Mouse (Mus musculus) limb, embryonic 13.5 days (tissue): ENCODE data around the gene Arhgap19. TPM values are rescaled to one million over a fixed set of nuclear protein-coding genes. Genes with fewer than 3 reads are reported as not detected.

Experiments used
- ATAC-seq: fragments of 200-750 bp; cut with Nextera tagmentation; 2 replicates; pipeline ENCODE4 v1.8.0; 2017; ENCODE audit warnings: low read depth, moderate number of reproducible peaks, moderate TSS enrichment; ENCODE audit not compliant: low FRiP score
- H3K27ac ChIP-seq: fragments of 300-500 bp; sonication (generic); 2 replicates; pipeline ENCODE4 v1.5.1; 2015; ENCODE audit warnings: inconsistent platforms, mild to moderate bottlenecking, moderate library complexity
- H3K27me3 ChIP-seq: fragments of 300-500 bp; sonication (generic); 2 replicates; pipeline ENCODE4 v1.6.1; 2015; ENCODE audit warnings: mild to moderate bottlenecking, inconsistent platforms
- H3K36me3 ChIP-seq: fragments of 300-500 bp; sonication (generic); 2 replicates; pipeline ENCODE4 v1.6.1; 2015; ENCODE audit warnings: inconsistent platforms, mild to moderate bottlenecking, moderate library complexity
- H3K4me1 ChIP-seq: fragments of 300-500 bp; sonication (generic); 2 replicates; pipeline ENCODE4 v1.6.1; 2015; ENCODE audit warnings: inconsistent platforms
- H3K4me2 ChIP-seq: fragments of 300-500 bp; sonication (generic); replicated peaks from 2 replicates; pipeline ENCODE4 v1.6.1; 2015; ENCODE audit warnings: inconsistent platforms, mild to moderate bottlenecking, moderate library complexity
- H3K4me3 ChIP-seq: fragments of 300-500 bp; sonication (generic); 2 replicates; pipeline ENCODE4 v1.5.1; 2015; ENCODE audit warnings: moderate library complexity, mild to moderate bottlenecking, inconsistent platforms
- H3K9ac ChIP-seq: fragments of 300-500 bp; sonication (generic); 2 replicates; pipeline ENCODE4 v1.6.1; 2015; ENCODE audit warnings: mild to moderate bottlenecking, inconsistent platforms
- H3K9me3 ChIP-seq: fragments of 300-500 bp; sonication (generic); 2 replicates; pipeline ENCODE4 v1.6.1; 2016; ENCODE audit warnings: inconsistent platforms
- WGBS: fragments of 180-500 bp; shearing (Covaris S2); methylation state at CpG from one replicate; pipeline ENCODE4 v1.1.7; 2015; 5-methylcytosine and 5-hydroxymethylcytosine counted together
- polyA plus RNA-seq: library from polyadenylated mRNA; unstranded; fragments of >200 nt; fragmentation: Nextera tagmentation; extraction: Ambion mirVana; gene quantifications from 2 replicates; pipeline ENCODE4 v1.2.1, GENCODE M21; 2015

Arhgap19 gene
- polyA plus RNA-seq, 1 experiment from 2014 or later: 23.1 TPM

DNA sequence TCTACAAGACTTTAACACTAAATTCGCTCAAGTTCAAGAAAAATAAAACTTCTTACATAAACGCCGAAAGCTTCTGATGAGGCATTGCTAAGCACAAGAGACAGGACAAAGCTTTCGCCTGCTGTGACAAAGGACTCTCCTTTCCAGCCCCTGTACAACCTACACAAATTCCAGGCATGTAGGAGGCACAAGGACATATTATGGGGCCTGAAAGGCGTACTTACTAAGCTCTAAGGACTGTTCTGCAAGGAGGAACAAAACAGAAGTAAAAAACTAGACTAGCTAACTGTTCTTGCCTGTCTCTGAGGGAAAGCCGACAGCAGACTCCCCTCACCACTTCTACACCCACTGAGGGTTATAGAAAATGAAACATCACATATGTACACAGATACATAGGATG, 6.9 kb downstream of the Arhgap19 start:
- Histone ChIP-seq H3K4me2 (no peak overlapping the region), H3K9ac (no peak overlapping the region), H3K4me1 (peaks cover 2% of the 10 kb centered on the region; the same call in 1 of the 2 replicates), H3K4me3 (no peak overlapping the region), H3K36me3 (peaks cover 6% of the 10 kb centered on the region), H3K9me3 (no peaks in the 10 kb centered on the region), H3K27ac (no peak overlapping the region), H3K27me3 (no peaks in the 10 kb centered on the region)
- no peak for ATAC-seq
- 89% methylated on average over 6 of the region's 6 CpGs for WGBS

DNA sequence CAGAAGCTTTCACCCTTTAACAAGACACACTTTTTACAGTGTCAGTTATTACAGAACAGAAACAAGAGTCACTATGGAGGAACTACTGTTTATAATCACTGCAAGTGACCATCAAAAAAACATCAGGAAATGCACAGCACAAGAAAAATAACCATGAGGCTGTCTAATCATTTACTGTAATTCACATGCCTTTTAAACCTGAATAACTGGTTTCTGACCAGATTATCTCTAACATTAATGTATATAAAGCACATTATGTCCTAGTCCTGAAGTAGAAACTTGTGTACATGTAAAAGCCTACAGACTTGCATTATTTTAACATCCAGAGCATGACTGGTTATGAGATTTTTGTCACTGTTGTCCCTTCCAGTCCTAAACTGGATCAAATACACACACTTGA, 7.8 kb downstream of the Arhgap19 start:
- Histone ChIP-seq H3K4me2 (no peak overlapping the region), H3K9me3 (no peaks in the 10 kb centered on the region), H3K36me3 (peaks cover 10% of the 10 kb centered on the region), H3K9ac (no peak overlapping the region), H3K4me1 (no peaks in the 10 kb centered on the region), H3K4me3 (no peak overlapping the region), H3K27me3 (no peaks in the 10 kb centered on the region), H3K27ac (no peak overlapping the region)
- no peak for ATAC-seq

DNA sequence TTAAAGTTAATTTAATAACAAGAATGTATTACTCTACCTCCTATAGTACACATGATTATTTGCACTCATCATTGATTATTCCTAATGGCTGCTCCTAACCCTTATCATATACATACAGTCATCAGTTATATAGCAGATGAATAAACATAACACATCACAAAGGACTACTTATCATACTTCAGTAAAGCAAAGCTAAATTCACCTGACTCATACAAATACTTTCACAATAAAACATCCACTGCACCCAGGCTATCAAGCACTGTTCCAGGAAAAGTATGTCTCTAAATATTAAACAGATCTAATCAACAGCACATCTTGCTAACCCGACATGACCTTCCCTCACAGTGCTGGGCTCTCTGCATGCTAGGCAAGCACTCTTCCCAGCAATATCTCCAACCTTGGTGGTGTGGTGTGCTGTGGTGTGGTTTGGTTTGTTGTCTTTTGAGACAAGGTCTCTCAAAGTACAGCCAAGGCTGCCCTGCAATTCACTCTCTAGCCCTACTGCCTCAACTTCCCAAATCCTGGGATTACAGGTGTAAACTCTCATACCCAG, 8.8 kb downstream of the Arhgap19 start:
- Histone ChIP-seq H3K4me2 (no peak overlapping the region), H3K36me3 (peaks cover 14% of the 10 kb centered on the region), H3K4me1 (no peaks in the 10 kb centered on the region), H3K4me3 (no peak overlapping the region), H3K9ac (no peak overlapping the region), H3K27me3 (no peaks in the 10 kb centered on the region), H3K9me3 (no peaks in the 10 kb centered on the region), H3K27ac (no peak overlapping the region)
- no peak for ATAC-seq
- 78% methylated on average over 1 of the region's 1 CpGs for WGBS

DNA sequence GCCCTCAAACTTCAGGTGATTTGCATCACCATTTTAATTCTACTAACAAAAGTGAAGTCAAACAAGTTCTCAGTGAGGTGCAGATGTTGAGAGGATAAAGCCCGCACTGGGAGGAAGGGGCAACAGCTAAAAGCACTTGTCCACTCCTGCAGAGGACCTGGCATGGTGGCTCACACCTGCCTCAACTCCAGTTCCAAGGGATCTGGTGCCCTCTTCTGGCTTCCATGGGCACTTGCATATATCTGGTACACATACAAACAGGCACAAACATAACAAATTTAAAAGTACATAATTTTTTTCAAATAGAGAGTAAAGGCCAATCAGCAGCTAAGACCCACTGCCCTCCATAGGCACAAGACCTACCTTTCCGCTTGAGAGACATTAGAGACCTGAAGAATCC, 10.5 kb downstream of the Arhgap19 start:
- H3K27ac ChIP-seq: no peak overlapping the region
- no peak overlapping the region for H3K9ac ChIP-seq

DNA sequence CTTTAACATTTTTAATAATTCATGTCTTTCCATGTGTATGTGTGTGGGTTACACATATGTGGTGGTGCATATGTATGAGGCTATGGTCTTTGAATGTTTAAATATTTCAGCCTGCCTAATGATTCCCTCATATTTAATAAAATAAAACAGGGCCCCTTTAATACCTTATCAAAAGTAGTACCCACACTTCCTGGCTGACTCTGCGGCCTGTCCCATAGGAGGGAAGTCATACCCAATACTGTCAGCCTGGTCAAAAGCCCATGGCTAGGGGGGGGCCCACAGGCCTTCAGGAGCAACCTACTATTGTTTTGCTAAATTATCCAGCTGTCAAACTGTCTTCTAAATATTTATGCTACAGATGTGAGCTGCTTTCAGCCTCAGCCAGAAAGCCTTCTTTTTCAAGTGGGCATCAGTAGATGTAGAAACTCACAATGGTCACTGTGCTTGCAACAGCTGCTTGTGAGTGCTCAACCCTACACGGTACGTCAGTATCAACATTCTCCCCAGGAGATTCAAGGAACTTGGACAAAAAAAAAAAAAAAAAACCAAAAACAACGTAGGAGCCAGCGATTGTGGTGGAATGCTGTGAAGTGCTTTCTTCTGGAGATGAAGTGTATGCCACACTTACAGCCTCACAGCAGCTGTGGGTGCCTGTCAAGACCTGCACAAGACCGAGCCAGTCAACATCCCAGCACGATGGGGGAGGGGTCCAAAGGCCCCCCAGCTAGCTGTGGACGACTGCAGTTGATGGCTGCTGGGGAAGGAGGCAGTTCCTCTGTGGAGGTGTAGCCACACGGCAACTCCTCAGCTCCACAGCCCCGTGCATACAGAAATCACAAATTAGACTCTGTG, 12.5 kb downstream of the Arhgap19 start:
- 59% methylated on average over 10 of the region's 10 CpGs for WGBS
- peak; percentile 73 for ATAC-seq
- Histone ChIP-seq H3K27ac (no peak overlapping the region), H3K4me1 (no peaks in the 10 kb centered on the region), H3K4me3 (no peak overlapping the region), H3K27me3 (no peaks in the 10 kb centered on the region), H3K36me3 (peaks cover 40% of the 10 kb centered on the region), H3K4me2 (no peak overlapping the region), H3K9ac (no peak overlapping the region), H3K9me3 (no peaks in the 10 kb centered on the region)

More for the DNA sequence above, 10.5 kb downstream of the Arhgap19 start:
- Histone ChIP-seq H3K9me3 (no peaks in the 10 kb centered on the region), H3K4me2 (no peak overlapping the region), H3K4me3 (no peak overlapping the region), H3K36me3 (peaks cover 24% of the 10 kb centered on the region), H3K4me1 (no peaks in the 10 kb centered on the region), H3K27me3 (no peaks in the 10 kb centered on the region)
- ATAC-seq: no peak
- 89% methylated on average over 2 of the region's 2 CpGs for WGBS

DNA sequence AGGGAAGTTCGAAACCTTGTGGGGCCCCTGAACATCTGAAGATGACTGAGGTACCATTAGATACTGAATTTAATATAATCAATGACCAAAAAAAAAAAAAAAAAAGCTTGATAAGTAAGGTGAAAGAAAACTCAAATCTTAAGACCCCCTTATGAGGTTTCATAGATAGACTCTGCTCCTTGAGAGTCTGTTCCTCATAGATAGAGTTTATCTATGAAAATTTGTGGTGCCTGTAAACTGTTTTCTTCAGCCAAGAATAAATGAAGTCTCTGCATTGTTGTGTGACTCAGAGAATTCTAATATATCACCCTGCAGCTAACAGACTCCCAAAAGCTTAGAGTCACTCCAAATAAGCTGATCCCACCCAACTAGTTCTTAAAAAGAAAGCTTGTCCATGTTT, 15.0 kb downstream of the Arhgap19 start:
- 91% methylated on average over 1 of the region's 1 CpGs for WGBS
- Histone ChIP-seq H3K36me3 (peaks cover 50% of the 10 kb centered on the region), H3K4me3 (no peak overlapping the region), H3K9ac (no peak overlapping the region), H3K9me3 (no peaks in the 10 kb centered on the region), H3K4me2 (no peak overlapping the region), H3K27me3 (no peaks in the 10 kb centered on the region), H3K27ac (no peak overlapping the region), H3K4me1 (no peaks in the 10 kb centered on the region)
- no peak for ATAC-seq

DNA sequence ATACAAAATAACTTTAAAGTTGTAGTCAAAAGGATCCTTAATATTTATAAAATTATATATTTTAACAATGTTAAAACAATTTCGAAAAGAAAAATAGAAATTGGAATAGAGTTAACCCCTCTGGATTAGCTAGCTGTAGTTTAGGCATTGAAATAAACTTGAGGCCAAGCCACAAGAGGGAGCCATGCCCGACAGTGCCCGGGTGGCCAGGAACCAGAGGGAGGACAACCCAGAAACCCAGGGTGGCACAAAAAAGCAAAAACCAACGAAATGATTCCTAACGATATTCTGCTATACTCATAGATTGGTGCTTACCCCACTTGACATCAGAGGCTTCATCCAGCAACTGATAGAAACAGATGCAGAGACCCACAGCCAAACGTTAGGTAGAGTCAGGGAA, 24.3 kb downstream of the Arhgap19 start:
- 91% methylated on average over 6 of the region's 6 CpGs for WGBS
- Histone ChIP-seq H3K27me3 (no peaks in the 10 kb centered on the region), H3K27ac (no peak overlapping the region), H3K9me3 (no peaks in the 10 kb centered on the region), H3K4me3 (no peak overlapping the region), H3K9ac (no peak overlapping the region), H3K36me3 (peaks cover 68% of the 10 kb centered on the region), H3K4me1 (no peaks in the 10 kb centered on the region), H3K4me2 (no peak overlapping the region)
- no peak for ATAC-seq

DNA sequence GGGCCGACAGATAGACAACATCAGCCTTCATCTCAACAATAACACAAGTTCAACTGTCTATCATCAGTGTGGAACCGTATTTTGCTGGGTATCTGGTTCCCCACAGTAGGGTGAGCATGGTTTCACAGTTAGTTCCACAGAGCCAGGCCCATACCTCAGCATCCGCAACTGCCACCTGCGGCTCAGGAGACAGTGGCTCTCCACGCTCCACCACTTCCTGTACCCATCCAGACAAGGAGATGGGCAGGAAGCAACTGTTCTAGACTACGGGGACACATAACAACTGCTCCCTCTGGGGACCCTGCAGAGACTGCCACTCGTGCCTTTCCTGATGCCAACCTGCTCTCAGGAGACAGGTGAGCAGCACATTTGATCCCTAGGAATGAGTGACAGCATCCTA, 33.1 kb downstream of the Arhgap19 start:
- no peak overlapping the region for H3K9ac ChIP-seq
- no peaks in the 10 kb centered on the region for H3K9me3 ChIP-seq
- H3K4me3 ChIP-seq: no peak overlapping the region
- peaks cover 52% of the 10 kb centered on the region for H3K36me3 ChIP-seq
- H3K27me3 ChIP-seq: no peaks in the 10 kb centered on the region
- 92% methylated on average over 7 of the region's 7 CpGs for WGBS
- no peak overlapping the region for H3K27ac ChIP-seq
- no peak overlapping the region for H3K4me2 ChIP-seq
- H3K4me1 ChIP-seq: no peaks in the 10 kb centered on the region
- no peak for ATAC-seq

DNA sequence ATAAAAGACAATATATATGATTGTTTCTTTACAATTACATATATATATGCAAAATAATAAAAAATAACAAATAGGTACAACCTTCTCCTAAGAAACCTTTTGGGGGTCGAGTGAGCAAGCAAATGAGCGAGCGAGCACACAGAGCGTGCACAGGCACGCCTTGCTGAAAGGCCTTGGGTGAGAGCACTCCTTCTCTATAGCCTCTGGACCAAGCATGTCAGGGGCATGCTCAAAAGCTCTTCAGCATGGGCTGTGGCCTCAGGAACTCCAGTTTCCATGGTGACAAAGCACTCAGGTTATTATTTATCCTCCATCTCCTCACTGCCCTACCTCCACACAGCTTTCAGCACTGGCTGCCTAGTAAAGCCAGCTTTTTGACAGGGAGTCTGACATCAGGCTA, 35.2 kb downstream of the Arhgap19 start:
- WGBS: 73% methylated on average over 5 of the region's 5 CpGs
- no peaks in the 10 kb centered on the region for H3K27me3 ChIP-seq
- H3K4me3 ChIP-seq: no peak overlapping the region
- no peak overlapping the region for H3K4me2 ChIP-seq
- peaks cover 6% of the 10 kb centered on the region; the same call in 1 of the 2 replicates for H3K4me1 ChIP-seq
- H3K9me3 ChIP-seq: no peaks in the 10 kb centered on the region
- no peak overlapping the region for H3K9ac ChIP-seq
- no peak overlapping the region for H3K27ac ChIP-seq
- peaks cover 34% of the 10 kb centered on the region for H3K36me3 ChIP-seq
- ATAC-seq: no peak

DNA sequence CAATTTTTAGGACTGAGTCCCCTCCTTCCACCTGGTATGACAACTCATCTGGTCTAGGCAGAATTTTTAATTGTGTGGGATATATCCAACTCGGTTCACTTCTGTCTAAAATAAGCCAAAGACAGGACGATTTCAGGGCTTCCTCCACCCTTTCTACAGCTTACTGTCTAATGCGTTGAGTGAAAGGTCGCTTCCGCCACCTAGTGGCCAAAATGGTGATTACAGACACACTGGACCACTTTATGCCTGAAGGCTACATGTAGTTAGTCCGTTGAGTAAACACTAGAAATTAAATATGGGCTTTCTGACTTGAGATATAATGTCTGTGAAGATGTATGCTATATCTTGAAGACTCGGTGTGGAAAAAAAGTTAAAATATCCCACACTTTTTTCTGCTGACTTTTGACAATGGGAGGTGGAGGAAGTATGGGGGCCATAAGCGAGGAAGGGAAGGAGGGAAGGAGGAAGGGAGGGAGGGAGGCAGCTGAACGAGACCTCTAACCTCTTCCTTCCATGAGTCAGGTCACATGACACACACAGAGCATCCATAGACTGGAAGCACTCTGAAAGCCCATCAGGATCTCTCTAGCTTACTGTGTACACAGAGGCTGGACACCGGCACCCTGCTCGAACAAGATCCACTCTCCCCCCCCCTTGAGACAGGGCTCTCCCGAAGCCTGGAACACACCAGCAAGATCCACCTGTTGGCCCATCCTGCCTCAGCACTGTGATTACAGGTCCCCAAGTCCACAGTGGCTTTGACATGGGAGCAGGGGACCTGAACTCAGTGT, 37.8 kb downstream of the Arhgap19 start:
- Histone ChIP-seq H3K9ac (no peak overlapping the region), H3K27me3 (no peaks in the 10 kb centered on the region), H3K4me2 (no peak overlapping the region), H3K4me3 (no peak overlapping the region), H3K9me3 (no peaks in the 10 kb centered on the region), H3K4me1 (peaks cover 8% of the 10 kb centered on the region; the same call in 1 of the 2 replicates), H3K27ac (no peak overlapping the region), H3K36me3 (peaks cover 18% of the 10 kb centered on the region)
- no peak for ATAC-seq
- WGBS: 34% methylated on average over 12 of the region's 12 CpGs

DNA sequence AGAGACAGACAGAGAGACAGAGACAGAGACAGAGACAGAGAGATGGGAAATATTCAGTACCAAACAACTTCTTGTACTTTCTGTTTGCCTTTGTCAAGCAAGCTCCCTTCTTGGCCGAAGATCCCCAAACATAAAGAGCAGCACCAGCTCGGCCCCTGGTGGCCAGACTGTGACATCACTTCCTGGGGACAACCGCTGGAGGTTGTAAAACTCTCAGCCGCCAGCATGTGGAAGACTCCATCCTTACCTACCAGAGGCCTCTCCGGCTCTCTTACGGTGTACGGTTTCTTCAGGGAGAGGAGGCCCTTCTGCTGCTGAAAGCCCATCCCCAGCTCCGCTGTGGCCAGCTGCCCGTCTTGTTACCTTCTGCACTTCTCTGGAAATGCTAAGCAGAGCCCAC, 40.3 kb downstream of the Arhgap19 start:
- no peak for ATAC-seq
- Histone ChIP-seq H3K27ac (no peak overlapping the region), H3K9ac (no peak overlapping the region)

DNA sequence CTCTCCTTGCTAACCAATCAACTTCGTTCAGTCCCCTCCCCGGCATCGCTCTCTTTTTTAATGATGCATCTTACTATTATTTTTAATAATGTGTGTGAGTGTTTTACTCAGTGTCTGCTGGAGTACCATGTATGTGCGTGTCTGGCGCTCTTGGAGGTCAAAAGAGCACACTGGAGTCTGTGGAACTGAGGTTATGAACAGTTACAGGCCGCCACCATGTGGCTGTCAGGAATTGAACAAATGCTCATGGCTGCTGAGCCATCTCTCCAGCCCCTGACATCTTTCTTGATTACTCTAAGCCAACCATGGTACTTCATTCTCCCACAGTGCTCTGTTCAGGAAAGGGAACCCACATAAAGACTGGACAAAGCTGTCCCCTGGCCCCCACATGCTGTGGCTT, 42.1 kb downstream of the Arhgap19 start:
- 79% methylated on average over 6 of the region's 6 CpGs for WGBS
- H3K4me1 ChIP-seq: peaks cover 8% of the 10 kb centered on the region; the same call in 1 of the 2 replicates
- no peak overlapping the region for H3K27ac ChIP-seq
- no peak overlapping the region for H3K4me2 ChIP-seq
- H3K36me3 ChIP-seq: no peaks in the 10 kb centered on the region
- ATAC-seq: no peak
- no peak overlapping the region for H3K4me3 ChIP-seq
- no peaks in the 10 kb centered on the region for H3K27me3 ChIP-seq
- no peaks in the 10 kb centered on the region for H3K9me3 ChIP-seq
- no peak overlapping the region for H3K9ac ChIP-seq

More for the DNA sequence above, 40.3 kb downstream of the Arhgap19 start:
- H3K4me2 ChIP-seq: no peak overlapping the region
- WGBS: 25% methylated on average over 9 of the region's 9 CpGs
- no peaks in the 10 kb centered on the region for H3K27me3 ChIP-seq
- H3K36me3 ChIP-seq: no peaks in the 10 kb centered on the region
- no peak overlapping the region for H3K4me3 ChIP-seq
- H3K9me3 ChIP-seq: no peaks in the 10 kb centered on the region
- H3K4me1 ChIP-seq: peaks cover 8% of the 10 kb centered on the region; the same call in 1 of the 2 replicates
